Comparison of ENCODE assay signal across 8 mouse cellular contexts in the genomic region with DNA sequence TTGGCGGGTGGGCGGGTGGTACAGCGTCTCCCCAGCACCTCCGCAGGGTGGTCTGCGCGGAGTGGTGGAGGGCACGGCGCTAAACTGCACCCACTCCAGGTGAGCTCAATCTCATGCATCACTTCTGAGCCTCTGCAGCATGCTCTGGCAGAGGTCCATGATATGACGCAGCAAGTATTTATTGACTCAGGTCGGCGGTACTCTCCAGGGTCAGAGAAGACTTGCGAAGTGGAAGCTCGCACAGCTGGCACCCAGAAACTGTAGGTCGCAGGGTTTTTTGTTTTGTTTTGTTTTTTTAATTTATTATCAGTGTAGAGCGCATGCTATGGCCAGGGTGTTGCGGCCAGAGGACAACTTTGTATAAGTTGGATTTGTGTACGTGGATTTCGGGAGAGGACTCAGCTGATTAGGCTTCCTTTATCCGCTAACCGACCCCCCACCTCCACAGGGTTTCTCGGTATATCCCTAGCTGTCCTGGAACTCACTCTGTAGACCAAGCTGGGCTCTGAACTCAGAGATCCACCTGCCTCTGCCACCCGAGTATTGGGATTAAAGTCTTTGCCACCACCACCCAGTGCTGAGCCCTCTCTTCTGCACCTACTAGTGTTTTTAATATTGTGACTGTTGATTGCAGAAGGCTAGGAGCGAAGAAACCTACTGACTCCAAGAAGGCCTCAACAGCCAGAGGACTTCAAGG. TPM values are rescaled to one million over a fixed set of nuclear protein-coding genes. Genes with fewer than 3 reads are reported as not detected.
DNase-seq lines count a peak whose midpoint lies in the region; TF ChIP-seq lines count a peak whose summit lies in the region.

No protein-coding gene starts in this region.

- peaks cover 0 to 2% of the 10 kb centered on the region in 2 experiments for H3K36me3 ChIP-seq in CH12.LX (replicated peaks in 1 of 2; ENCODE audit: control insufficient read depth in 1 of 2, insufficient read depth in 1 of 2, low read length in 1 of 2)
- H3K36me3 ChIP-seq in embryonic facial prominence, embryonic 10.5 days (replicated peaks) = no peaks in the 10 kb centered on the region
- no peaks in the 10 kb centered on the region for H3K36me3 ChIP-seq in macrophage (ENCODE audit: inconsistent target)
- H3K36me3 ChIP-seq in spleen, adult 2 months (ENCODE audit: control insufficient read depth, insufficient read depth, low read length) = no peaks in the 10 kb centered on the region; the same call in 1 of the 2 replicates

- TF ChIP-seq EP300 in CH12.LX (IDR thresholded peaks at IDR 0.05; ENCODE audit: low read length) = no peak

- H3K27ac ChIP-seq in CH12.LX (ENCODE audit: insufficient read depth, low read depth) (peak overlapping the region; percentile 18), macrophage (peak overlapping the region; percentile 61)
- H3K27ac ChIP-seq in embryonic facial prominence, embryonic 10.5 days (replicated peaks) = peak overlapping the region; percentile 97
- H3K27ac ChIP-seq in spleen, adult 2 months (ENCODE audit: insufficient read depth, low read length) = peak overlapping the region; percentile 83

- peaks cover 4 to 32% of the 10 kb centered on the region in 2 experiments; a peak in 3 of 4 replicates for H3K4me1 ChIP-seq in CH12.LX (ENCODE audit: control insufficient read depth in 1 of 2, insufficient read depth in 2 of 2)
- peaks cover 42% of the 10 kb centered on the region for H3K4me1 ChIP-seq in embryonic facial prominence, embryonic 10.5 days
- no peaks in the 10 kb centered on the region for H3K4me1 ChIP-seq in spleen, adult 2 months (ENCODE audit: control insufficient read depth, insufficient read depth, insufficient read length)

- in situ Hi-C loops in CH12.LX (cut with MboI; ENCODE audit: low pct_ligation_motif_present, low pct_unique_long_range_greater_than_20kb, low sequenced_read_pairs) = loop anchor here (5.0 kb wide), 1 partner anchor 93 kb away; no protein-coding TSS in a partner anchor

- H3K79me2 ChIP-seq in CH12.LX (replicated peaks; ENCODE audit: control insufficient read depth, extremely low read depth, insufficient read depth, poor library complexity, severe bottlenecking) = 0 out of 2 replicates have a peak, but pooled peaks cover 8% of the 10 kb centered on the region
- peaks cover 36% of the 10 kb centered on the region for H3K79me2 ChIP-seq in macrophage (ENCODE audit: inconsistent target)

- dilution Hi-C loops in CH12.LX (cut with MboI; ENCODE audit: extremely low pct_ligation_motif_present, extremely low pct_unique_long_range_greater_than_20kb, low sequenced_read_pairs) = no loop called here

- no peak for TF ChIP-seq POLR2A in CH12.LX (IDR thresholded peaks at IDR 0.05; ENCODE audit: low read depth, low read length)
- TF ChIP-seq POLR2A in spleen, adult 2 months (IDR thresholded peaks at IDR 0.05; ENCODE audit: low read depth, low read length) = no peak

- H3K9me3 ChIP-seq in CH12.LX (replicated peaks; ENCODE audit: low read length) = no peaks in the 10 kb centered on the region
- no peaks in the 10 kb centered on the region for H3K9me3 ChIP-seq in embryonic facial prominence, embryonic 10.5 days

- no peak for TF ChIP-seq CTCF in CH12.LX (conservative IDR thresholded peaks at IDR 0.05 in 1 of 2, IDR thresholded peaks at IDR 0.05 in 1 of 2; ENCODE audit: low read depth in 2 of 2, low read length in 2 of 2)
- no peak for TF ChIP-seq CTCF in spleen, adult 2 months (IDR thresholded peaks at IDR 0.05; ENCODE audit: extremely low read depth, insufficient read depth, insufficient read length, insufficient replicate concordance)

- DNase-seq in CH12.LX (ENCODE audit: extremely low read depth) (no peak), ZHBTc4 (ENCODE audit: low read depth, low spot score) (peak; percentile 42)
- DNase-seq in embryonic facial prominence, embryonic 10.5 days (ENCODE audit: low spot score) = peak; percentile 41
- DNase-seq in heart, postnatal 10 days = peak; percentile 72 to 73
- DNase-seq in kidney, postnatal 36 days = peak; percentile 80 to 84
- DNase-seq in spleen, adult 2 months (ENCODE audit: low read depth in 1 of 2, low spot score in 2 of 2) = peak; percentile 33 to 42
- DNase-seq in right cerebral cortex, postnatal 25 days = no peak

- peak overlapping the region; percentile 67 for H3K4me2 ChIP-seq in CH12.LX (ENCODE audit: insufficient read depth, low read depth, poor library complexity, severe bottlenecking)

- intact Hi-C loops in heart, postnatal 10 days (cut with DNase I) = loop anchor here (5.0 kb wide), 1 partner anchor 43 kb away; no protein-coding TSS in a partner anchor

- peak overlapping the region; percentile 60 for H3K9ac ChIP-seq in CH12.LX (ENCODE audit: insufficient read depth, low read depth)

- no peak for TF ChIP-seq RAD21 in CH12.LX (IDR thresholded peaks at IDR 0.05; ENCODE audit: low read depth, low read length)

- H3K4me3 ChIP-seq in CH12.LX (replicated peaks in 1 of 3; ENCODE audit: low read depth in 2 of 3, low read length in 2 of 3, poor library complexity in 1 of 3) = peak overlapping the region; percentile 58 to 94 (median 62)
- peak overlapping the region; percentile 93 for H3K4me3 ChIP-seq in embryonic facial prominence, embryonic 10.5 days
- H3K4me3 ChIP-seq in macrophage (ENCODE audit: inconsistent target) = peak overlapping the region; percentile 55
- peak overlapping the region; percentile 71 for H3K4me3 ChIP-seq in spleen, adult 2 months (ENCODE audit: extremely low read depth, insufficient read depth, insufficient read length)

- H3K27me3 ChIP-seq in CH12.LX (replicated peaks) = no peaks in the 10 kb centered on the region
- H3K27me3 ChIP-seq in embryonic facial prominence, embryonic 10.5 days (replicated peaks; ENCODE audit: low read depth, poor library complexity, severe bottlenecking) = peaks cover 50% of the 10 kb centered on the region
- no peaks in the 10 kb centered on the region for H3K27me3 ChIP-seq in spleen, adult 2 months (ENCODE audit: control insufficient read depth, insufficient read depth, low read length)

- WGBS in embryonic facial prominence, embryonic 10.5 days = 6% methylated on average over 23 of the region's 23 CpGs
- WGBS in macrophage (ENCODE audit: missing documents) = 1% methylated on average over 23 of the region's 23 CpGs
- 1% methylated on average over 23 of the region's 23 CpGs for WGBS in spleen, adult 2 months

TF ChIP-seq in CH12.LX, 34 proteins besides CTCF, POLR2A, EP300 and RAD21 (continues in another document):
- TF ChIP-seq NRF1 (IDR thresholded peaks at IDR 0.05; ENCODE audit: low read depth, low read length) (no peak), CHD2 (IDR thresholded peaks at IDR 0.05; ENCODE audit: low read length) (no peak), TCF12 (IDR thresholded peaks at IDR 0.05; ENCODE audit: low read depth, low read length) (no peak), MAX (IDR thresholded peaks at IDR 0.05; ENCODE audit: low read length) (no peak; the same call in 1 of the 2 replicates), MYC (IDR thresholded peaks at IDR 0.05; ENCODE audit: low read depth, low read length) (0 out of 2 replicates have a peak, but pooled peaks have one; percentile 35), RCOR1 (conservative IDR thresholded peaks at IDR 0.05; ENCODE audit: low read depth, low read length) (no peak), CHD1 (IDR thresholded peaks at IDR 0.05; ENCODE audit: low read depth, low read length) (no peak), ZC3H11A (IDR thresholded peaks at IDR 0.05; ENCODE audit: low read depth, low read length) (no peak), PAX5 (IDR thresholded peaks at IDR 0.05; ENCODE audit: low read length) (no peak), JUN (IDR thresholded peaks at IDR 0.05; ENCODE audit: insufficient read depth, low read depth, low read length) (no peak), NELFE (IDR thresholded peaks at IDR 0.05; ENCODE audit: low read depth, low read length) (no peak), POLR2AphosphoS2 (IDR thresholded peaks at IDR 0.05; ENCODE audit: low read depth, low read length) (no peak)

RNA-seq across cellular contexts. Expression of gene Pkd1, which starts 0.6 kb away (rescaled TPM):
- total RNA-seq in CH12.LX (2012; rRNA removed) = 11.1 and 13.4 TPM in 2 replicates
- 2.7 and 2.8 TPM in 2 replicates for total RNA-seq in CH12.LX (2014; rRNA removed)
- 7.5 and 8.3 TPM in 2 replicates for polyA plus RNA-seq in CH12.LX (2012; ENCODE audit: insufficient read length, low read depth)
- polyA plus RNA-seq in embryonic facial prominence, embryonic 10.5 days (2016; fragmentation: Nextera tagmentation; extraction: Ambion mirVana) = 14.9 and 16.3 TPM in 2 replicates
- 10 to 100 TPM; 60.1 to 72.2 TPM for total RNA-seq in heart, postnatal 10 days (2021)
- total RNA-seq in macrophage (2018; cell fraction: chromatin; rRNA removed) = 100 to 1,000 TPM in 13 of 26 experiments, 10 to 100 TPM in 13; 25.1 to 158 (median 102) TPM
- 10 to 100 TPM in 25 of 26 experiments, 1 to 10 TPM in 1; 7.6 to 34.1 (median 18.5) TPM for total RNA-seq in macrophage (2018; cell fraction: cytosol; rRNA removed)
- total RNA-seq in macrophage (2018; cell fraction: nucleus; rRNA removed) = 100 to 1,000 TPM in 7 of 26 experiments, 10 to 100 TPM in 19; 18.4 to 169 (median 80.3) TPM
- 9.7 to 18.0 TPM (median 16.3 TPM) in 3 replicates for polyA plus RNA-seq in macrophage (2018)
- 70.8 and 73.9 TPM in 2 replicates for polyA plus RNA-seq in spleen, adult 2 months (2012; rRNA removed)

RNA-seq across cellular contexts. Expression of gene Rab26, which starts 15.1 kb away (rescaled TPM):
- total RNA-seq in CH12.LX (2012; rRNA removed) (1.3 and 2.2 TPM in 2 replicates), CH12.LX (2014; rRNA removed) (0.36 TPM in 1 of 2 replicates, not detected in the other)
- polyA plus RNA-seq in CH12.LX (2012; ENCODE audit: insufficient read length, low read depth) (0.40 and 0.74 TPM in 2 replicates), macrophage (2018) (not detected in 3 replicates)
- 2.6 TPM in 2 replicates for polyA plus RNA-seq in embryonic facial prominence, embryonic 10.5 days (2016; fragmentation: Nextera tagmentation; extraction: Ambion mirVana)
- under 1 TPM; 0.32 to 0.45 TPM for total RNA-seq in heart, postnatal 10 days (2021)
- 1 to 10 TPM in 15 of 26 experiments, under 1 TPM in 6, not detected in 5; 0.63 to 4.8 (median 2.2) TPM for total RNA-seq in macrophage (2018; cell fraction: chromatin; rRNA removed)
- under 1 TPM in 6 of 26 experiments, not detected in 20; 0.05 to 0.23 (median 0.14) TPM for total RNA-seq in macrophage (2018; cell fraction: cytosol; rRNA removed)
- total RNA-seq in macrophage (2018; cell fraction: nucleus; rRNA removed) = 1 to 10 TPM in 10 of 26 experiments, under 1 TPM in 13, not detected in 3; 0.52 to 1.9 (median 0.94) TPM
- polyA plus RNA-seq in spleen, adult 2 months (2012; rRNA removed) = 2.2 and 2.5 TPM in 2 replicates

RNA-seq across cellular contexts. Expression of gene Traf7, which starts 21.3 kb away (rescaled TPM):
- total RNA-seq in CH12.LX (2012; rRNA removed) (122 and 127 TPM in 2 replicates), CH12.LX (2014; rRNA removed) (109 and 114 TPM in 2 replicates)
- polyA plus RNA-seq in CH12.LX (2012; ENCODE audit: insufficient read length, low read depth) (167 and 176 TPM in 2 replicates), macrophage (2018) (42.9 to 61.3 TPM (median 48.4 TPM) in 3 replicates)
- 116 and 121 TPM in 2 replicates for polyA plus RNA-seq in embryonic facial prominence, embryonic 10.5 days (2016; fragmentation: Nextera tagmentation; extraction: Ambion mirVana)
- total RNA-seq in heart, postnatal 10 days (2021) = 10 to 100 TPM; 75.9 to 77.9 TPM
- total RNA-seq in macrophage (2018; cell fraction: chromatin; rRNA removed) = 100 to 1,000 TPM; 173 to 419 (median 321) TPM
- 10 to 100 TPM; 30.1 to 57.9 (median 41.2) TPM for total RNA-seq in macrophage (2018; cell fraction: cytosol; rRNA removed)
- total RNA-seq in macrophage (2018; cell fraction: nucleus; rRNA removed) = 100 to 1,000 TPM in 19 of 26 experiments, 10 to 100 TPM in 7; 69.3 to 237 (median 137) TPM
- polyA plus RNA-seq in spleen, adult 2 months (2012; rRNA removed) = 182 and 213 TPM in 2 replicates

Comparison
In these comparisons a context has a peak if more than half of its experiments do, and no peak if none do; other contexts are left out.
1. DNase-seq: peak in ZHBTc4 (single experiment), embryonic facial prominence, embryonic 10.5 days (single experiment), heart, postnatal 10 days (2 of 2), kidney, postnatal 36 days (2 of 2) and spleen, adult 2 months (2 of 2); none in CH12.LX (single experiment) and right cerebral cortex, postnatal 25 days (single experiment).
2. H3K27ac ChIP-seq: peak in every context shown above with its lines; median percentile 97 in embryonic facial prominence, embryonic 10.5 days; 83 in spleen, adult 2 months; 61 in macrophage; 18 in CH12.LX.
3. Peak in every context shown above with its lines, with median percentiles within 50 percentile points of each other: H3K4me3 ChIP-seq.